Mouse (Mus musculus) adipose tissue, adult 10 weeks (tissue): ENCODE measurements around the gene Dcbld2. TPM values are rescaled to one million over a fixed set of nuclear protein-coding genes. Genes with fewer than 3 reads are reported as not detected.

Experiments used
- polyA plus RNA-seq: library from polyadenylated mRNA; stranded (reverse); fragments of 350-450 nt; fragmentation: Illumina TruSeq; extraction: RNeasy Lipid Tissue Mini Kit (QIAGEN cat#74804); gene quantifications from one replicate; pipeline ENCODE4 v1.2.3, GENCODE M21; 2014; ENCODE audit warnings: low read depth, low replicate concordance

Gene Dcbld2
- polyA plus RNA-seq = 9.5 TPM

DNA sequence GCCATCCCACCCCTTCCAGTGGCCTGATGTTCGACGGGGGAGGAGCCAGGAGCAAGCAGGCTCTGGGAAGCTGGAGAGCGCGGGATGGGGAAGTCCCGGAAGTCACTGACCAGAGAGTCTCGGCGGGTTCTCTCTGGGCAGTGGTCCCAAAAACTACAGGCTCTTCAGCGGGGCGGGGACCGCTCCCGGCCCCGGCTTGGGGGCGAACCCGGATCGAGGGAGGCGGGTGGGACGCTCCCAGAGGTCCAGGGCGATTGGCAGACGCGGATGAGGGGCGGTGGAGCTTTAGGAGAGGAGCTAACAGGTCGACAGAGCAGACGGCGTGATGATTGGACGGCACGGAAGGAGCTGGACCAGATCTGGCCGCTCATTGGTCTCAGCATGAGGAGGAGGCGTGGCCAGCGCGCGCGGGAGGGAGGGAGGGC, at the start of gene Dcbld2:
TSS of gene Dcbld2 (plus strand) at position 382 of the 425 bp plus-strand sequence.

Other genes with a start within 250 kb of the Dcbld2 start
- 15.1 TPM for gene St3gal6, start 115.8 kb downstream of the Dcbld2 start, polyA plus RNA-seq
- not detected for gene Gm813, start 208.5 kb downstream of the Dcbld2 start, polyA plus RNA-seq
- gene E330017A01Rik, start 230.3 kb downstream of the Dcbld2 start, polyA plus RNA-seq = not detected